Mouse (Mus musculus) lung, embryonic 15.5 days (tissue): ENCODE measurements around the gene Rspo4. TPM values are rescaled to one million over a fixed set of nuclear protein-coding genes. Genes with fewer than 3 reads are reported as not detected.
A peak's percentile ranks its signal among the peaks of the same experiment; 100 is the strongest.

ENCODE experiments used
- ATAC-seq: fragments of 200-750 bp; cut with Nextera tagmentation; 2 replicates; pipeline ENCODE4 v1.8.0; 2017; ENCODE audit warnings: moderate number of reproducible peaks, borderline replicate concordance; ENCODE audit not compliant: low FRiP score, low TSS enrichment; ENCODE audit errors: extremely low read depth
- H3K27ac ChIP-seq: fragments of 300-500 bp; sonication (generic); 2 replicates; pipeline ENCODE4 v1.5.1; 2015; ENCODE audit warnings: moderate library complexity, mild to moderate bottlenecking, inconsistent platforms
- H3K27me3 ChIP-seq: fragments of 300-500 bp; sonication (generic); 2 replicates; pipeline ENCODE4 v1.6.1; 2015; ENCODE audit warnings: inconsistent platforms
- H3K36me3 ChIP-seq: fragments of 300-500 bp; sonication (generic); 2 replicates; pipeline ENCODE4 v1.6.1; 2015; ENCODE audit warnings: inconsistent platforms
- H3K4me1 ChIP-seq: fragments of 300-500 bp; sonication (generic); 2 replicates; pipeline ENCODE4 v1.6.1; 2015; ENCODE audit warnings: inconsistent platforms
- H3K4me2 ChIP-seq: fragments of 300-500 bp; sonication (generic); 2 replicates; pipeline ENCODE4 v1.6.1; 2015; ENCODE audit warnings: inconsistent platforms, mild to moderate bottlenecking, moderate library complexity
- H3K4me3 ChIP-seq: fragments of 300-500 bp; sonication (generic); 2 replicates; pipeline ENCODE4 v1.5.1; 2015; ENCODE audit warnings: mild to moderate bottlenecking, inconsistent platforms
- H3K9ac ChIP-seq: fragments of 300-500 bp; sonication (generic); 2 replicates; pipeline ENCODE4 v1.6.1; 2015; ENCODE audit warnings: inconsistent platforms
- H3K9me3 ChIP-seq: fragments of 300-500 bp; sonication (generic); 2 replicates; pipeline ENCODE4 v1.6.1; 2016; ENCODE audit warnings: inconsistent platforms
- WGBS: fragments of 180-500 bp; shearing (Covaris S2); methylation state at CpG from one replicate; pipeline ENCODE4 v1.1.7; 2015; 5-methylcytosine and 5-hydroxymethylcytosine counted together
- polyA plus RNA-seq: library from polyadenylated mRNA; unstranded; fragments of >200 nt; fragmentation: Nextera tagmentation; extraction: Ambion mirVana; gene quantifications from 2 replicates; pipeline ENCODE4 v1.2.1, GENCODE M21; 2015

The Rspo4 gene
- polyA plus RNA-seq, 1 experiment from 2014 or later: 0.64 TPM

DNA sequence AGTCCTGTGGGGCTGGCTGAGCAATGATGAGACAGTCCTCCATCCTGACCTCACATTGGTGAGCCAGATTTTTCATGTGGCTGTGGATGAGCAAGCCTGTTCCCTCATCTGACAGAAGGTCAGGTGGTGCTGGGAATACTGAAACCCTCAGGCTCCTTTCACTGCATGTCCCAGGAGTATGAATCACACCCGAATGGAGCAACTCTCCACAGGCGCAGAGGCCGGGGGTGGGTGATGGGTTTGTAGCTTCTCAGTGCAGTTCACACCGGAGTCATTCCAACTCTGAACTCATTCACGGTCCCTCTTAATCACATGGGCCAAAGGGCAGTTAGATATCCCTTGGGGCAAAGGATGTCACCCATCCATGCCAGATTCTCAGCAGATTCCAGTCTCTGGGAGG, 71.4 kb downstream of the Rspo4 start:
- Histone ChIP-seq H3K4me1 (peaks cover 22% of the 10 kb centered on the region), H3K9me3 (no peaks in the 10 kb centered on the region), H3K4me3 (no peak overlapping the region), H3K36me3 (no peaks in the 10 kb centered on the region), H3K27me3 (no peaks in the 10 kb centered on the region), H3K9ac (no peak overlapping the region), H3K4me2 (no peak overlapping the region), H3K27ac (no peak overlapping the region)
- 73% methylated on average over 5 of the region's 5 CpGs for WGBS
- ATAC-seq: no peak

DNA sequence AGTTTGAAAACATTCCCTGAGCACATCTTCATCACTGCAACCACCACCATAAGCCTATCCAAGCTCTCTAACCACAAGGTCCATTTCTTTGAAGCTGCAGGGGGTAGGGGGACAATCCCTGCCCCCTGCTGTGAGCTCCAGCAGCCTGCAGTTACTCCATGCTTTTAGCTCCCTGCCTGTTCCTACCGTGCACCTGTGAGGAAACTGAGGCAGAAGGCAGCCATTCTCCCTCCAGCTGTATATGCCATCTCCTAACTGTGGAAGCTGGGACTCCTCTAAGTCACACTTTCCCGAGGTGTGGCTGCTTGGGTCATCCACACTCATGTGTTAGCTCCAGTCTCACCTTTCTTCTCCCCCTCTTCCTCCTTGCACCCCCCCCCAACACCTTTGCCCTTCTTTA, 72.4 kb downstream of the Rspo4 start:
- H3K36me3 ChIP-seq: no peaks in the 10 kb centered on the region
- no peak overlapping the region for H3K4me3 ChIP-seq
- no peak overlapping the region for H3K27ac ChIP-seq
- H3K4me1 ChIP-seq: peaks cover 22% of the 10 kb centered on the region
- no peaks in the 10 kb centered on the region for H3K9me3 ChIP-seq
- no peaks in the 10 kb centered on the region for H3K27me3 ChIP-seq
- 11% methylated on average over 2 of the region's 2 CpGs for WGBS
- no peak for ATAC-seq
- H3K4me2 ChIP-seq: no peak overlapping the region
- H3K9ac ChIP-seq: no peak overlapping the region

DNA sequence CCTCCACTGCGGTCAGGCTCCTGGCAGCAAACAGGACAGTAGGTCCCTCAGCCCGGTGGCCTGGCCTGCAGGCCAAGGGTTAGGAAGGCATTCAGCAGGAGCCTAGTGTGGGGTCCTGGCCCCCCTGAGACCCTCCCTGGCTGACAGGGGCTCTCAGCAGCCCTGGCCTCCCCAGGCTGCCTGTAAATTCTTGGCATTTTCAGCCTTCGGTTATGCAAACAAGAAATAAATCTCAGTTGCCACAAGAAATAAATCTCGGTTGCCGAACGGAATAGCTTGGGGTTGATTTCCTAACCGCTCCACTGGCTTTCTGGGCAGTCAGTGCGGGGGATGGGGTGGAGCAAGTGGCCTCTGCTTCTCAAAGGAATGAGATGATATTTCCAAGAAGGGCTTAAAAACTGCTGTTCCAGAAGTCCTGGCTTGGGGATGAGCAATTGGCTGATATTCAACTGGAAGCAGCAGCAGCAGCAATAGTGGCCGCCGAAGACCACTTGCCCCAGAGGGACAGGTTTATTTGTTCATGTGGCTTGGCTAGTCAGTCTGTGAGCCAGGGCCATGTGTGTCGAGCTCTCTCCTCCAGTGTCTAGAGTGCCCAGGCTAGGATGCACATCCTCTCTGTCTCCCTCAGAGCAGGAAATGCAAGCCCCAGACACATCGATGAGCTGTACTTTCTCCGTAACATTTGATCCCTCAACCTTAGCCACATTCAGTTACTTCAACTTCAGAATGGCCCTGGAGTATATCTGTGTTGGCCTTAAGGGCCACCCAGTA, 73.5 kb downstream of the Rspo4 start:
- no peaks in the 10 kb centered on the region for H3K9me3 ChIP-seq
- no peak overlapping the region for H3K4me2 ChIP-seq

DNA sequence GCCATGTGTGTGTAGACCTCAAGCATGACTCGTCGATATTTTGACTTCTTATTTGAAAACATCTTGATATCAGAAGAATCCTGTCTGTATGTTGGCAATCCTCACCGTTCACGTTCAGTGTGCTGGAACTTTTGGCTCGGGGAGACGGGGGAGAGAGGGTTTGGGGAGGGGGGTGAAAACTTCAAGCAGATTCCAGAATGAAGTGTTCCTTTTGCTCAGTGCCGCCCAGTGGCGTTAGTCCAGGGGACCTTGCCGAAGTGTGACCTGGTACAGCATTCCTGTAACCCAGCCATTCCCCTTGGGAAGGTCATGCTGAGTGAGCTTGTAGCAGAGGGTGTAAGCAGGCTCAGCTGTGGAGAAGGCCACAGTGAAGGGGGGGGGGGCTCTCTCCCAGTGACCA, 76.4 kb downstream of the Rspo4 start:
- Histone ChIP-seq H3K4me3 (no peak overlapping the region), H3K4me2 (no peak overlapping the region), H3K4me1 (peaks cover 15% of the 10 kb centered on the region; the same call in 1 of the 2 replicates), H3K27me3 (no peaks in the 10 kb centered on the region), H3K9me3 (no peaks in the 10 kb centered on the region), H3K27ac (no peak overlapping the region), H3K36me3 (no peaks in the 10 kb centered on the region), H3K9ac (no peak overlapping the region)
- ATAC-seq: peak; percentile 28; the same call in 1 of the 2 replicates
- 28% methylated on average over 9 of the region's 9 CpGs for WGBS

More for the DNA sequence above, 73.5 kb downstream of the Rspo4 start:
- no peak for ATAC-seq
- Histone ChIP-seq H3K27me3 (no peaks in the 10 kb centered on the region), H3K4me3 (no peak overlapping the region), H3K36me3 (no peaks in the 10 kb centered on the region), H3K4me1 (peaks cover 15% of the 10 kb centered on the region), H3K9ac (no peak overlapping the region), H3K27ac (no peak overlapping the region)
- WGBS: 32% methylated on average over 13 of the region's 13 CpGs

DNA sequence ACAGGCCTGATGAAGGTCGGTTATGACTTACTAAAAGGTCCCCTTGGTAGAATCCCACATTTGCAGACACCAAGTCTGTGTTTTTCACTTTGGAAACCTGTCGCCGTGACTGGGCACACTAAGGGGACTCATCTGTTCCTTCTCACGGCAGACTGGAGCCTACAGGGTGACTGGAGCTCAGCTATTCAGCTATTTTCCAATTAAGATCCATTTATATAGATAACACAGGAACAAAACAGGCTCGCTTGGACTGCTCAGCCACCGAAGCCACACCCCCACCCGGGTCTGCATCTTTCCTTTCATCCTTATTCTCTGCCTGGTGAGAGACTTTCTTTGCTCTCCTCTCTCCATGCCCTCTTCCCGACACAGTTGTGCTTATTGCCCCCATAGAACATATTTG, 78.3 kb downstream of the Rspo4 start:
- 62% methylated on average over 8 of the region's 8 CpGs for WGBS
- H3K4me3 ChIP-seq: no peak overlapping the region
- H3K9me3 ChIP-seq: no peaks in the 10 kb centered on the region
- H3K36me3 ChIP-seq: no peaks in the 10 kb centered on the region
- ATAC-seq: no peak
- H3K27me3 ChIP-seq: no peaks in the 10 kb centered on the region
- no peak overlapping the region for H3K4me2 ChIP-seq
- H3K4me1 ChIP-seq: peaks cover 18% of the 10 kb centered on the region; the same call in 1 of the 2 replicates
- H3K9ac ChIP-seq: no peak overlapping the region
- no peak overlapping the region for H3K27ac ChIP-seq

DNA sequence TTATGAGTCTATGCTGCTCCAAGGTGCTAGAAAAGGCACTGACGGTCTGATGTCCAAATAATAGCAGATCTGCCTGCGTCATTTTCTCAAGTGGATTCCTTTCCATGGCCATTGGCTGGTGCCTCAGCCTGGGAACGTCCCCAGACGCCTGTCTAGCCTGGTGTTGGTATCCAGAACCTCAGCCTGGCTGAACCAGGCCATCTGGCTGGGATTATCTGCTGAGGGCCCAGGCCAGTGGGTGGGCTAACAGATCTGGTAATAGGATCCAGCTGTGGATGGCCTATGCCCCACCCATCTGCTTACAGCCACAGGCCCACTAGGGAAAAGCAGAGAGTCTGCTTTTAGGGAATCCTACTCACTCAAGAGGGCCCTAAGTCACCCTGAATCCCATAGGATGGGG, 78.9 kb downstream of the Rspo4 start:
- Histone ChIP-seq H3K27me3 (no peaks in the 10 kb centered on the region), H3K36me3 (no peaks in the 10 kb centered on the region), H3K9me3 (no peaks in the 10 kb centered on the region), H3K4me3 (no peak overlapping the region), H3K9ac (no peak overlapping the region), H3K4me1 (peaks cover 14% of the 10 kb centered on the region; the same call in 1 of the 2 replicates), H3K27ac (no peak overlapping the region), H3K4me2 (no peak overlapping the region)
- 26% methylated on average over 4 of the region's 4 CpGs for WGBS
- ATAC-seq: peak; percentile 60; the same call in 1 of the 2 replicates

Other genes with a start within 250 kb of the Rspo4 start
- gene Snph, start 210.3 kb upstream of the Rspo4 start, polyA plus RNA-seq: 0.60 and 0.64 TPM in 2 replicates
- gene Rad21l, start 174.4 kb upstream of the Rspo4 start, polyA plus RNA-seq: 0.09 TPM in 1 of 2 replicates, not detected in the other
- gene Tmem74b, start 140.9 kb upstream of the Rspo4 start, polyA plus RNA-seq: 1.6 and 1.9 TPM in 2 replicates
- gene Psmf1, start 98.7 kb upstream of the Rspo4 start, polyA plus RNA-seq: 35.7 and 39.0 TPM in 2 replicates
- 0.43 and 0.62 TPM in 2 replicates for gene Angpt4, start 68.3 kb downstream of the Rspo4 start, polyA plus RNA-seq
- gene Fam110a, start 137.3 kb downstream of the Rspo4 start, polyA plus RNA-seq: 32.5 and 34.1 TPM in 2 replicates
- gene Slc52a3, start 153.6 kb downstream of the Rspo4 start, polyA plus RNA-seq: 2.7 and 2.8 TPM in 2 replicates
- not detected in 2 replicates for gene Scrt2, start 238.6 kb downstream of the Rspo4 start, polyA plus RNA-seq